Mouse (Mus musculus) frontal cortex, postnatal 10 days (tissue): ENCODE data around the gene Sgsh.

Source experiments
- DNase-seq, 2 experiments: peaks; one replicate each; pipeline ENCODE4 v3.0.0; 2022; ENCODE audit warnings: low spot score in 2 of 2, mixed read lengths in 1 of 2

The Sgsh gene

GRCm38 (mm10) chr11:119377326-119377725 lies 22.0 kb upstream of the Sgsh start:
- DNase-seq, result no peak

- DNase-seq, result no peak
These were observed 20.1 kb upstream of the Sgsh start for GRCm38 (mm10) chr11:119375425-119375824.

GRCm38 (mm10) chr11:119363534-119364145 lies 8.3 kb upstream of the Sgsh start:
- peak in 1 of 2 experiments; percentile 66 for DNase-seq

GRCm38 (mm10) chr11:119362769-119363533 lies 7.6 kb upstream of the Sgsh start:
- DNase-seq, result no peak

- DNase-seq, result no peak
These were observed 3.8 kb upstream of the Sgsh start for GRCm38 (mm10) chr11:119359089-119359488.

GRCm38 (mm10) chr11:119354798-119355442 lies 416 bp downstream of the Sgsh start:
- DNase-seq, result peak in 1 of 2 experiments; percentile 24

GRCm38 (mm10) chr11:119353946-119354345 lies 1.4 kb downstream of the Sgsh start:
- DNase-seq, result no peak

- no peak for DNase-seq
These were observed 3.2 kb downstream of the Sgsh start for GRCm38 (mm10) chr11:119352113-119352512.

GRCm38 (mm10) chr11:119347125-119347524 lies 8.2 kb downstream of the Sgsh start:
- no peak for DNase-seq

- no peak for DNase-seq
These were observed 10.5 kb downstream of the Sgsh start for GRCm38 (mm10) chr11:119344865-119345264.

GRCm38 (mm10) chr11:119344178-119344577 lies 11.2 kb downstream of the Sgsh start:
- DNase-seq, result no peak

- DNase-seq, result peak; percentile 35 to 55
These were observed 15.7 kb downstream of the Sgsh start for GRCm38 (mm10) chr11:119339637-119340036.

GRCm38 (mm10) chr11:119339179-119339578 lies 16.2 kb downstream of the Sgsh start:
- no peak for DNase-seq

- DNase-seq, result no peak
These were observed 16.9 kb downstream of the Sgsh start for GRCm38 (mm10) chr11:119338271-119339059.

- DNase-seq, result no peak
These were observed 23.4 kb downstream of the Sgsh start for GRCm38 (mm10) chr11:119331970-119332369.

- no peak for DNase-seq
These were observed 24.7 kb downstream of the Sgsh start for GRCm38 (mm10) chr11:119330592-119330991.

GRCm38 (mm10) chr11:119325068-119325467 lies 30.3 kb downstream of the Sgsh start:
- no peak for DNase-seq

GRCm38 (mm10) chr11:119322521-119322920 lies 32.8 kb downstream of the Sgsh start:
- no peak for DNase-seq

- DNase-seq, result no peak
These were observed 38.6 kb downstream of the Sgsh start for GRCm38 (mm10) chr11:119316720-119317119.

- no peak for DNase-seq
These were observed 40.9 kb downstream of the Sgsh start for GRCm38 (mm10) chr11:119314252-119314936.

GRCm38 (mm10) chr11:119310621-119311020 lies 44.7 kb downstream of the Sgsh start:
- no peak for DNase-seq
